Mouse (Mus musculus) neural tube, embryonic 13.5 days (tissue): ENCODE measurements around the gene Atp6v1e2. TPM values are rescaled to one million over a fixed set of nuclear protein-coding genes. Genes with fewer than 3 reads are reported as not detected.

Experiments used
- ATAC-seq: fragments of 200-750 bp; cut with Nextera tagmentation; 2 replicates; pipeline ENCODE4 v1.8.0; 2017; ENCODE audit warnings: low read depth, mild to moderate bottlenecking, moderate TSS enrichment, moderate library complexity
- H3K27ac ChIP-seq: fragments of 300-500 bp; sonication (generic); replicated peaks from 2 replicates; pipeline ENCODE4 v1.5.1; 2015; ENCODE audit warnings: moderate library complexity, mild to moderate bottlenecking, inconsistent platforms
- H3K27me3 ChIP-seq: fragments of 300-500 bp; sonication (generic); 2 replicates; pipeline ENCODE4 v1.6.1; 2015; ENCODE audit warnings: mild to moderate bottlenecking, inconsistent platforms
- H3K36me3 ChIP-seq: fragments of 300-500 bp; sonication (generic); 2 replicates; pipeline ENCODE4 v1.6.1; 2015; ENCODE audit warnings: mild to moderate bottlenecking, inconsistent platforms
- H3K4me1 ChIP-seq: fragments of 300-500 bp; sonication (generic); replicated peaks from 2 replicates; pipeline ENCODE4 v1.6.1; 2015; ENCODE audit warnings: inconsistent platforms
- H3K4me2 ChIP-seq: fragments of 300-500 bp; sonication (generic); 2 replicates; pipeline ENCODE4 v1.6.1; 2015; ENCODE audit warnings: inconsistent platforms, mild to moderate bottlenecking, moderate library complexity
- H3K4me3 ChIP-seq: fragments of 300-500 bp; sonication (generic); 2 replicates; pipeline ENCODE4 v1.5.1; 2015; ENCODE audit warnings: mild to moderate bottlenecking, inconsistent platforms
- H3K9ac ChIP-seq: fragments of 300-500 bp; sonication (generic); 2 replicates; pipeline ENCODE4 v1.6.1; 2015; ENCODE audit warnings: moderate library complexity, mild to moderate bottlenecking, inconsistent platforms
- H3K9me3 ChIP-seq: fragments of 300-500 bp; sonication (generic); 2 replicates; pipeline ENCODE4 v1.6.1; 2016; ENCODE audit warnings: inconsistent platforms
- whole genome bisulfite sequencing: fragments of 180-500 bp; shearing (Covaris S2); methylation state at CpG from one replicate; pipeline ENCODE4 v1.1.7; 2015; 5-methylcytosine and 5-hydroxymethylcytosine counted together
- polyA plus RNA-seq: library from polyadenylated mRNA; unstranded; fragments of >200 nt; fragmentation: Nextera tagmentation; extraction: Ambion mirVana; gene quantifications from 2 replicates; pipeline ENCODE4 v1.2.1, GENCODE M21; 2015

Gene Atp6v1e2
- not detected in 2 replicates for polyA plus RNA-seq

DNA sequence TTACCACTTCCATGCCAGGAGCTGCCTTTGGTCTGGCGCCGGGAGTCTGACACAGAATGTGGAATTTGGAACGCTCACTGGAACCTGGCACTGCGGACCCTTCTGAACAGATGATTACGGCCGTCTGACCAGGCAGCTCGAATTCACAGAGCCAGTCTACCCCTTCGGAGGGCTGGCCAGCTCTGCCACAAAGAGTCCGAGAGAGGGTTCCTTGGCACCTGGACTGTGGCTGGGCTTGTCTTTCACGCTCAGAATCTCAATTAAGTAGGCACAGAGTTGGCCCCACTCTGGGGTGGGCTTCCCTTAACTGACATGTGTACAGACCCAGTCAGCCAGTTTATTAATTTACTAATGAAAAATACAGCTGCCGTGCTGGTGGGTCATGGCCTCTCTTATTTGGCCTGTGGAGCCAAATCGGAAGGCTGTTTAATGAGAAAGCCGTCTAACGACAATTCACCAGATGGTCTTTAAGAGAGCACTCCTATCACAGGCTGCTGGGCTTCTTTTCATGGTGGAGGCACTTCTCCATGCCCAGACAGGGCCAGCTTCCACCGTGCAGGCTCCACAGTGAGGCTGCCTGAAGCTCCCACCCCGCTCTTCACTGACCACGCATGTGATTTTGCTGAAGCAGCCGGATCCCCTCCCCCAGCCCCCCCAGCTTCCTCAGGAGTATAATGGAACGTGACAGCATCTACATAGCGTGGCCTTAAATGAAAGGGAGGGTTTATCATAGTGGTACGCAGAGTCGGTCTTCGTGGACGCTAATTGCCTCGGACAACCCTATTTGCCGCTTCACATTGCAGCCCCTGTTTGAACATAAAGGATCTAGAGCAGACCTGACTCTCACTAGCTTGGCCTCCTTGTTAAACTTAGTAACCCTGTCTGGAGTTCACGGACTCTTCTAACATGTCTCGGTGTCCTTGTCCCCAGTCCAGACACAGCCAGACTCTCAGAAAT, at the start of gene Atp6v1e2:
Gene Atp6v1e2 (minus strand): TSS at position 58 of the 957 bp plus-strand sequence.
- H3K4me1 ChIP-seq: peaks cover 6% of the 10 kb centered on the region; the same call in 1 of the 2 replicates

GRCm38 (mm10) chr17:86997323-86997722, 49.6 kb upstream of the Atp6v1e2 start:
- H3K4me1 ChIP-seq: no peaks in the 10 kb centered on the region
- H3K4me3 ChIP-seq: no peak overlapping the region
- no peaks in the 10 kb centered on the region for H3K27me3 ChIP-seq
- no peak overlapping the region for H3K9ac ChIP-seq
- 94% methylated on average over 6 of the region's 6 CpGs for WGBS
- H3K36me3 ChIP-seq: peaks cover 23% of the 10 kb centered on the region
- ATAC-seq: no peak
- H3K4me2 ChIP-seq: no peak overlapping the region
- no peak overlapping the region for H3K27ac ChIP-seq
- no peaks in the 10 kb centered on the region for H3K9me3 ChIP-seq

More for the DNA sequence above, at the start of gene Atp6v1e2:
- H3K9me3 ChIP-seq: no peaks in the 10 kb centered on the region
- WGBS: 71% methylated on average over 28 of the region's 28 CpGs
- no peaks in the 10 kb centered on the region for H3K27me3 ChIP-seq
- no peak within 1 kb of the TSS for H3K27ac ChIP-seq
- no peak within 1 kb of the TSS for H3K4me2 ChIP-seq
- H3K36me3 ChIP-seq: no peaks in the 10 kb centered on the region
- ATAC-seq: peak; percentile 59; the same call in 1 of the 2 replicates
- H3K4me3 ChIP-seq: no peak within 1 kb of the TSS
- H3K9ac ChIP-seq: 0 out of 2 replicates have a peak within 1 kb of the TSS, but pooled peaks have one; percentile 26

- no peak for ATAC-seq
- no peak overlapping the region for H3K4me3 ChIP-seq
- WGBS: 90% methylated on average over 8 of the region's 8 CpGs
- peaks cover 15% of the 10 kb centered on the region for H3K4me1 ChIP-seq
- 0 out of 2 replicates have a peak, but pooled peaks cover 3% of the 10 kb centered on the region for H3K36me3 ChIP-seq
- H3K27ac ChIP-seq: no peak overlapping the region
- no peak overlapping the region for H3K4me2 ChIP-seq
- H3K9me3 ChIP-seq: no peaks in the 10 kb centered on the region
- no peak overlapping the region for H3K9ac ChIP-seq
- H3K27me3 ChIP-seq: no peaks in the 10 kb centered on the region
Observed at GRCm38 (mm10) chr17:86991306-86991705, 43.6 kb upstream of the Atp6v1e2 start.

DNA sequence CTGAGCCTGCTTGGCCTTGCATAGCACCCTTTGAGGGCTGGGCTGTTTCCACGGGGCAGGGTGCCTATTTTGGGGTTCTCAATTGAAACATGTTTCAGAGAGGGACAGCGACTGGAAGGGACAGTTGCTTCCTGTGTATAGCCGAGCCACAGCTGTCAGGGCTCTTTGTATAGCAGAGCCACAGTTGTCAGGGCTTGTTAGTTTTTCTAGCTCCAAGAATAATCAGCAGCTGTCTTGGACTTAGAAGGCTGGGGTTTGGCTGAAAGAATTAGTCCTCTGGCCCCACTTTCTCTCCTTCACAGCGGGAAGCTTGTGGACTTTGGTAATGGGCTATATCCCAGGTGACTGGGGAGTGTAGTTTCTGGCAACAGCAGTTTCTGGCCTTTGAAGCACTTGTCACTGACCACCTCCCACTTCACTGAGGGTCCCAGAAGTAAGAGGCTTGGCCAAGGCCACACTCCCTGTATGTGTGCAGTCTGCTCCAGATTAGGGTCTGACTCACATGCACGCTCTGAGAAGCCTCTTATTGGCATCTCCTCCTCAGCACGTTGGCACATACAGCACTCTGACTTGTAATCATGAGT, 41.0 kb upstream of the Atp6v1e2 start:
- WGBS: 62% methylated on average over 6 of the region's 6 CpGs
- no peaks in the 10 kb centered on the region for H3K36me3 ChIP-seq
- H3K4me3 ChIP-seq: no peak overlapping the region
- H3K27me3 ChIP-seq: no peaks in the 10 kb centered on the region
- no peaks in the 10 kb centered on the region for H3K9me3 ChIP-seq
- H3K27ac ChIP-seq: no peak overlapping the region
- H3K4me1 ChIP-seq: peaks cover 22% of the 10 kb centered on the region
- H3K9ac ChIP-seq: no peak overlapping the region
- no peak overlapping the region for H3K4me2 ChIP-seq
- no peak for ATAC-seq

- no peak for ATAC-seq
Observed at GRCm38 (mm10) chr17:86988161-86988560, 40.5 kb upstream of the Atp6v1e2 start.

GRCm38 (mm10) chr17:86986449-86987138, 38.9 kb upstream of the Atp6v1e2 start:
- 0 out of 2 replicates have a peak, but pooled peaks have one; percentile 50 for ATAC-seq
- H3K36me3 ChIP-seq: no peaks in the 10 kb centered on the region
- H3K27ac ChIP-seq: peak overlapping the region; percentile 66
- H3K27me3 ChIP-seq: no peaks in the 10 kb centered on the region
- no peak overlapping the region for H3K4me3 ChIP-seq
- peaks cover 22% of the 10 kb centered on the region for H3K4me1 ChIP-seq
- WGBS: 39% methylated on average over 17 of the region's 17 CpGs
- peak overlapping the region; percentile 3; the same call in 1 of the 2 replicates for H3K4me2 ChIP-seq
- no peaks in the 10 kb centered on the region for H3K9me3 ChIP-seq
- H3K9ac ChIP-seq: peak overlapping the region; percentile 46

More at GRCm38 (mm10) chr17:86988161-86988560, 40.5 kb upstream of the Atp6v1e2 start:
- Histone ChIP-seq H3K4me2 (no peak overlapping the region), H3K4me1 (peaks cover 22% of the 10 kb centered on the region), H3K36me3 (no peaks in the 10 kb centered on the region), H3K27me3 (no peaks in the 10 kb centered on the region), H3K4me3 (no peak overlapping the region), H3K9me3 (no peaks in the 10 kb centered on the region), H3K9ac (no peak overlapping the region), H3K27ac (no peak overlapping the region)
- 88% methylated on average over 5 of the region's 5 CpGs for WGBS

GRCm38 (mm10) chr17:86982497-86982896, 34.8 kb upstream of the Atp6v1e2 start:
- Histone ChIP-seq H3K27me3 (no peaks in the 10 kb centered on the region), H3K27ac (no peak overlapping the region), H3K9me3 (no peaks in the 10 kb centered on the region), H3K4me3 (no peak overlapping the region), H3K4me1 (peaks cover 17% of the 10 kb centered on the region), H3K36me3 (0 out of 2 replicates have a peak, but pooled peaks cover 3% of the 10 kb centered on the region), H3K9ac (no peak overlapping the region), H3K4me2 (no peak overlapping the region)
- ATAC-seq: no peak
- WGBS: 77% methylated on average over 9 of the region's 9 CpGs

GRCm38 (mm10) chr17:86981701-86982100, 34.0 kb upstream of the Atp6v1e2 start:
- H3K27me3 ChIP-seq: no peaks in the 10 kb centered on the region
- no peak overlapping the region for H3K4me3 ChIP-seq
- WGBS: 97% methylated on average over 2 of the region's 2 CpGs
- H3K9me3 ChIP-seq: no peaks in the 10 kb centered on the region
- no peak overlapping the region for H3K27ac ChIP-seq
- no peak for ATAC-seq
- H3K9ac ChIP-seq: no peak overlapping the region
- H3K4me1 ChIP-seq: peaks cover 11% of the 10 kb centered on the region
- no peak overlapping the region for H3K4me2 ChIP-seq
- 0 out of 2 replicates have a peak, but pooled peaks cover 3% of the 10 kb centered on the region for H3K36me3 ChIP-seq

GRCm38 (mm10) chr17:86981205-86981604, 33.5 kb upstream of the Atp6v1e2 start:
- Histone ChIP-seq H3K36me3 (peaks cover 3% of the 10 kb centered on the region; the same call in 1 of the 2 replicates), H3K9me3 (no peaks in the 10 kb centered on the region), H3K4me2 (no peak overlapping the region), H3K9ac (no peak overlapping the region), H3K27me3 (no peaks in the 10 kb centered on the region), H3K4me3 (no peak overlapping the region), H3K27ac (no peak overlapping the region), H3K4me1 (peaks cover 6% of the 10 kb centered on the region)
- no peak for ATAC-seq
- 100% methylated on average over 1 of the region's 1 CpGs for WGBS

- no peak overlapping the region for H3K4me2 ChIP-seq
- ATAC-seq: no peak
- no peak overlapping the region for H3K27ac ChIP-seq
- no peaks in the 10 kb centered on the region for H3K4me1 ChIP-seq
- H3K27me3 ChIP-seq: no peaks in the 10 kb centered on the region
- no peaks in the 10 kb centered on the region for H3K9me3 ChIP-seq
- H3K4me3 ChIP-seq: no peak overlapping the region
- WGBS: 90% methylated on average over 6 of the region's 6 CpGs
- no peak overlapping the region for H3K9ac ChIP-seq
- H3K36me3 ChIP-seq: peaks cover 16% of the 10 kb centered on the region; the same call in 1 of the 2 replicates
Observed at GRCm38 (mm10) chr17:86978496-86978895, 30.8 kb upstream of the Atp6v1e2 start.

- H3K27ac ChIP-seq: no peak overlapping the region
- no peak overlapping the region for H3K9ac ChIP-seq
- H3K4me1 ChIP-seq: no peaks in the 10 kb centered on the region
- no peak overlapping the region for H3K4me2 ChIP-seq
- peaks cover 17% of the 10 kb centered on the region; the same call in 1 of the 2 replicates for H3K36me3 ChIP-seq
- 88% methylated on average over 10 of the region's 10 CpGs for WGBS
- H3K27me3 ChIP-seq: no peaks in the 10 kb centered on the region
- no peaks in the 10 kb centered on the region for H3K9me3 ChIP-seq
- no peak for ATAC-seq
- H3K4me3 ChIP-seq: no peak overlapping the region
Observed at GRCm38 (mm10) chr17:86976387-86976786, 28.7 kb upstream of the Atp6v1e2 start.
